Mouse (Mus musculus): ENCODE measurements around the gene Thtpa.

Thtpa gene

DNA sequence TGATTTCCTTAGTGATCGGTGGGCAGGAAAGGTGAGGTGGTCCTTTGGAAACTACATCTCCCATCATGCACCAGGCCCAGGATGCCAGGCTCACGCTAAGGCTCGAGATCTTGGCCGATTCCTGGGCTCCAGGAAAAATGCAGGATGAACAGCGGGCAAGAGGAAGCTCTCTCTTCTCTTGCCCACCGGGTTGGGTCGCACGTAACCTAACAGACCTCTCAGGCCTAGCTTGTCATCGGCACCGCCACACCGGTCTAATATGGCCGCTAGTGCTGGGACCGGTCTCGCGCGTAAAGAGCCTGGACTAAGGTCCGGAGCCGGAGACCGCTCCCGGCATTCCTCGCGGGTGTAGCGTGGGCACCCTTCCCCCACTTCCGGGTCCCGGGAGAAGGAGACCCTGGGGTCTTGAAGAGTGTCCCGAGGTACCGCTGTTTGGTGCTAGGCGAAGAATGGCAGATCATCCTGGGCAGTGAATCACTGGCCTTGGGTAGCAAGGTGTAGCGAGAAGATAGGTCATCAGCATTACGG is at the start of gene Thtpa:
Gene Thtpa, plus strand, starts transcription at position 81 of the 528 bp plus-strand sequence.
- DNase-seq (ENCODE audit: low read depth, low spot score): peak; percentile 65

- no peak for DNase-seq (ENCODE audit: low read depth, low spot score)
Measured at GRCm38 (mm10) chr14:55047971-55048531, 46.5 kb upstream of the Thtpa start.

DNA sequence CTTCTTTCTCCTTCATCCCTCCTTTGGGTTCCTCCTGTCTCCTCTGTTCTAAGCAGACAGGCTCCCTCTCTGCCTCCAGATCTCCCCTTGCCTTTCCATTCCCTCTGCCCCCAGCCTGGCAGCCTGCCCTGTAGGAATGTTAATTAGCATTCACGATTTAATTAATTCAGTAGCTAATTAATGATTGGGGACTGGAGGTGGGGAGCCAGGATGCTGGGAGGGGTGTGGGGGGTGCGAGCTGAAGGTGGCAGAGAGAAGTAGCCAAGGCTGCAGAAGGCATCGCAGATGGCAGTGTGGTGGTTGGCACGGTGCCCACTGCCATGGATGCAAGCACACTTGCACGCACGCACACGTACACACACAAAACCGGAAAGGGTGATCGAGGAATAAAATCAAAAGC is 42.1 kb upstream of the Thtpa start:
- DNase-seq (ENCODE audit: low read depth, low spot score): no peak

- DNase-seq (ENCODE audit: low read depth, low spot score): no peak
Measured at GRCm38 (mm10) chr14:55053050-55053449, 41.5 kb upstream of the Thtpa start.

DNA sequence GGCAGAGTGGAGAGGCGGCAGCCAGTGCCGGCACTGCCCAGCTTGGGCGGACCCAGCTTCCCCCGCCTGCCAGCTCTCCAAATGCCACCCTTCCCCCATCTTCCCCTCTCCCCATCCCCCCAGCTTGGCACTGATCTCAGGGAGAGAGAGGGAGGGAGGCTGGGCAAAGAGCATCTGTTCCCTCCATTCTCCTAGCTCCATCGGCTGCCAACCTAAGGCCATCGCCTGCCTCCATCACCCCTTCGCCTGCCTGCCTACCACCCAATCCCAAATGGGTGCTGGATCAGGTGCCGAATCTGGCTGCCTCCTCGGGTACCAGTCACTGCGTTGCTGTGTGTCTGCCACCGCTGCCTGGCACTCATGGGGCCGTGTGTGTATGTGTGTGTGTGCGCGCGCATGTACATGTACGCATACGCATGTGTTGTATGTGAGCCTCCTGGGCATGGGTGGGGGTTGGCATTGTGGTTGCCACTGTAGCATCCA is 40.8 kb upstream of the Thtpa start:
- DNase-seq (ENCODE audit: low read depth, low spot score): no peak

- DNase-seq (ENCODE audit: low read depth, low spot score): no peak
Measured at GRCm38 (mm10) chr14:55054191-55054749, 40.3 kb upstream of the Thtpa start.

DNA sequence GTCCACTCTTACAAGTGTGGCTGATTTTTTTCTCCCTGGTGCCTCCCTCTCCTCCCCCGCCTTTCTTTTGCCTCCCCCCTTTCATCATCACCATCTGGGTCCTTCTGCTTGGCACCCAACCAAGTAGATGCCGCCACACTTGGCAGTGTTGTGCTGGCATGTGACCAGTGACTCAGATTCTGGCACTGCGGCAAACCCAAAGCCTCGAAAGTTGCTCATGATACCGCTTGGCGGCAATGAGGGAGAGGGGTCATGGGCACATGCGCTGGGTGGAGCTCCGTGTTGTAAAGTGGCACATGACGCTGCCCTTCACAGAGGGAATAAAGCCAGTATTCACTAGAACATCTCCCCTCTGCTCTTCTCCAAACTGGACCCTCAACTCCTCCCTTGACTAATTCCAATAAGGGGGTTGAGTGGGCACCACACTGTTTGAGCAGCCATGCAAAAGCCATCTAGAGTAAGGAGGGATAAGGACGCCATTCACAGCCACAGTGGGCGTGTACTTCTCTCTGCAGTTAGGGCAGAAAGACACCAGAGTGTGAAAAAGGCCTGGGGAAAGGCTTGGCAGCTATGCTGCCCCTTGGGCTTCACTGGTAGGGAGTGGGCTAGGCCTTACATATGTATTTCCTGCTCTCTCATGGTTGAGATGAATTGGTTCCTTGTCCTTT is 39.3 kb upstream of the Thtpa start:
- DNase-seq (ENCODE audit: low read depth, low spot score): no peak

- no peak for DNase-seq (ENCODE audit: low read depth, low spot score)
Measured at GRCm38 (mm10) chr14:55059009-55059408, 35.6 kb upstream of the Thtpa start.

DNA sequence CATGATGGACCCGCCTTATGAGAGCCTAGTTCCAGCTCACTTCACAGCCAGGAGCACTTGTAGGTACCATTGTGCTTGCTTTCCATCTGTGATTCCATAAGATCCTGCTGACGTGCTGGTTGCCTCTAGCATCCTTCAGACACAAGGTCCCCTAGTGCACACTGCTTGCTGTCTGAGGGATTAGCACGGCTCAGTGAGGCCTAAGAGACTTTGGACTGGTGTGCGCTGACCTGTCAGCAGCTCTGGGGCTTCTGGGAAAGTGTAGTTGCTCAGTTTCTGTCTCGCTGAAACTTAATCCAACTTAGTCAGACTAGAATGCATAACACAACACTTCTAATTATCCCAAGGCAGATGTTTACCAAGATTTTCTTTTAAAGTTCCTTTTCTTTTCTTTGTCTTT is 34.7 kb upstream of the Thtpa start:
- no peak for DNase-seq (ENCODE audit: low read depth, low spot score)

DNA sequence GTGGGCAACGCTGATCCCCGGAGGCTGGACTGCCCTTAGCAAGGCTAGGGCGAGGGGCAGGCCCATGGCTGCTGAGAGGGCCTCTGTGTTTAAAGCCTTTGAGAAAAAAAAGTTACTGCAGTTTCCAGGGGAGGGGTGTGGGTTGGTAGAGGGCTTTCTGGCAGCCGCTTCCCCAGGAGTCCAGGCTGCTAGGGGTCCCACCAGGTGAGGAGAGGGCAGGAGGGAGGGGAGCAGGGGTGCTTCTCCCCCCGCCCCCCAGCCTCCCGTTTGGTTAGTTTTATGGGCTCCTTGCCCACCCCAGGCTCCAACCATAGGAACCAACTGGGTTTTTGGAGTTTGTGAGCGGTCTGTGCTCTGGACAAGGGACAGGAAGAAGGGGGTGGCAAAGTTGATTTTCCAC is 32.7 kb upstream of the Thtpa start:
- DNase-seq (ENCODE audit: low read depth, low spot score): no peak

DNA sequence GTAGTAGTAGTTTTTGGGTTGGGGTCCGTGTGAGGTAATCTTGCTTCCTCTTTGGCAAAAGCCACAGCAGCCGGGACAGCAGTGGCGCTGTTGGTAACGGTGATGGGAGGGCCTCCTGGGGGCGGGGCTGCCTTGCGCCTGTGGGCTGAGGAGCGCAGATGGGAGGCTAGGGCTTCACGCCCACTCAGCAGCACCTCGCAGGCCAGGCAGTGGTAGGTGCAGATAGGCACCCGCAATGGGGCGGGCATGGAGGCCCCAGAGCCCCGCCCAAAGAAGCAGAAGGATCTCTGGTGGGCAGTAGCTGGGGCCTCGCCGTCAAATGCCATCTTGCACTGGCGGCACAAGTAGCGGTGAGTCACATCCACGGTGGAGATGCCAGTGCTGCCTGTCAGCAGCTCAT is 32.0 kb upstream of the Thtpa start:
- DNase-seq (ENCODE audit: low read depth, low spot score): peak; percentile 48

DNA sequence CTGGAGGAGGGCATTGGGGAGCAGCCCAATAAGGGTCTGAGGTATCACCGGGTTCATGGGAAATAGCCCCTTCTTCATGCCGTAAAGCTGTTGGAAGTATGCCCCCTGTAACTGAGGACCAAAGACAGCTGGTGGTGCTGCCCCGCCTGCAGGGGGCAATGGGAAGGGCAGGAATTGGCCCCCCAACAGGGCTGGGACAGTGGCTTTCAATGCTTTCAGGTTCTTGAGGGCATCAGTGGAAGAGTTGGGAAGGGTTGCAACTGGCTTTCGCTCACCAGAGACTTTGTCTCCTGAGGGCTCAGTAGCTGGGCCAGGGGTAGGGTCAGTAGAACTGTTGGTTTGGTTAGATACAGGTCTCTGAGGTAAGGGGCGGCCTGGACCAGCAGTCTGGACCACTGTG is 31.5 kb upstream of the Thtpa start:
- no peak for DNase-seq (ENCODE audit: low read depth, low spot score)

DNA sequence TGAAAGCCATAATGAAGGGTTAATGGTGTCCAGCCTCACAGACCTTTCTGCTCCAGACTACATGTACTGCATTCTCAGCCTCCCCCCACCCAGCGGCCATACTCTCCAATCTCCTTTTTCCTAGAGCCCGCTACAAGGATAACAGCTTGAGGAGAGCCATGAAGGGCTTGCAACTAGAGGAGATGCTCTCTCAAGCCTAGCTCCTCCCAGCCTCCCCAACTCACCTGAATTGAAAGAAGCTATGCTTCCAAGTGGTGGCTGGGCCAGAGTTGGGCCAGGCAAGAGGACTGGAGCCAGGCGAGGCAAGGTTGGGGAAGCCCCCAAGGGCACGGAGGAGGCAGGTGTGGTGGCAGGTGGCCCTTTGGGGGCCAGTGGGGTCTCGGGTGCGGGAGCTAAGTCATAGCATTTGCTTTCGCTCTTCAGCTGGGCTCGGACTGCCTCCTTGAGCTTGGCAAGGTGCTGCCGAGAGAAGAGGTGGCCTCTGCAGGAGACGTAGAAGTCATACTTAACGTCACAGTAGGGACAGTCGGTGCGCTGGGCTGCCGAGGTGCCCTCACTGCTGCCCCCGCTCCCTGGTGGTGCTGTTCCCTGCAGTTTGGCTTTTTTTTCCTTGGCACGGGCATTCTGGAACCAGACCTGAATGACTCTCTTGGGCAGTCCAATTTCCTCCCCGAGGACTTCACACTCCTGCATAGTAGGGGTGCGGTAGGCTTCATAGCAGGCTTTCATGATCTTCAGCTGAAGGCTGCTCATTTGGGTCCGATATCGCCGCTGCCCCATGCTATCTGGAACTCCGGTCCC is 30.8 kb upstream of the Thtpa start:
- no peak for DNase-seq (ENCODE audit: low read depth, low spot score)

DNA sequence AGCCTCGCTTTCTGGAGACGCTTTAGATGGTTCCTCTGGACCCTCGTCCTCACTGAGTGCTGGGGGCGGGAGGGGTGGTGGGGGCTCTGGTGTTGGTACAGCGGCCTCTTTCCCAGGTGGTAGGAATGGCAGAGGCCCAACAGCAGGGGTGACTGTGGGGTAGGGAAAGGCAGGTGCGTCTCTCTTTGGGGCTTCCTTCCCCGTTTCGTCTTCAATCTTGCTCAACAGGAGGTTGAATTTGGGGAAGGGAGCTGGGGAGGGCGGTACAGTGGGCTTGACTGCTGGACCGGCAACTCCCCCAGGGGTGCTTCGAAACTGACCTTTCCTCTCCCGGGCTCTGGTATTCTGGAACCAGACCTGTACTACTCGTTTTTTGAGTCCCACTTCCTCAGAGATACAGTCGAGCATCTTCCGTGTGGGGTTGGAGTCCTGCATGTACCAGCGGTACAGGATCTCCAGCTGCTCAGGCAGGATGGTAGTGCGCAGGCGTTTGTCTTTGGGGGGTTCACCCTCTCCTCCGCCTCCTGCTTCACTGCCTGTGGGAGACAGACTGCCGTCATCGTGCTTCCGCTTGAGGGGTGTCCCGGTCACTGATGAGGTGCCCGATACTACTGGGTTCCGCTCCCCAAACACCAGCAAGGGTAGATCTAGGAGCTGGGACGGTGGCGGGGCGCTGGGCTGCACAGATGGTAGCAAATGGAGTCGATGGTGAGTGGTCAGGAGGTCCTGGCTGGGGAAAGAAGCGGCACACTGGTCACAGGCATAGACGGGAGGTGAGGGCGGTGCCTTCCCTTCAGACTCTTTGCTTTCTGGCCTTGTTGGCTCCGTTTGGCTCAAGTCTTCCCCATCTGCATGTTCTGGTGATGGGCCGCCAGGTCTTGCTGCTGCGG is 29.9 kb upstream of the Thtpa start:
- no peak for DNase-seq (ENCODE audit: low read depth, low spot score)

- DNase-seq (ENCODE audit: low read depth, low spot score): no peak
Measured at GRCm38 (mm10) chr14:55065391-55065790, 29.2 kb upstream of the Thtpa start.

- DNase-seq (ENCODE audit: low read depth, low spot score): no peak
Measured at GRCm38 (mm10) chr14:55066042-55066441, 28.5 kb upstream of the Thtpa start.

DNA sequence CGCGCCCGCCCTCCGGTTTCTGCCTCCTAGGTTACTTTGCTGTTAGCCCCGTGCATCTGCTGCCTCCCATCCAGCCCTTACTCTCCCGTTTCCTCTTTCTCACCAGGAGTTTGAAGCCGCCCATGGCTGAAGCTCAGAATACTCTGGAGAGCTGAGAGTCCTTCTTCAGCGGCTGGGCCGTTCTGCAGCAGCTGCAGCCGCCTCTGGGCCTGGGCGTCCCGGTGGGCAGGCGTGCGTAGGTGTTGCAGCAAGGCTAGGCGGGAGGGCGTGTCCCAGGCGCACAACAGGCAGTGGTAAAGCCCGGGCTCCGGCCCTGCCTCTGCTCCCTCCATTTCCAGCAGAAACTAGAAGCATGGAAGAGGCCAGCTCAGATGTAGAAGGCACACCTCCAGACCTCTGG is 22.8 kb upstream of the Thtpa start:
- DNase-seq (ENCODE audit: low read depth, low spot score): no peak

DNA sequence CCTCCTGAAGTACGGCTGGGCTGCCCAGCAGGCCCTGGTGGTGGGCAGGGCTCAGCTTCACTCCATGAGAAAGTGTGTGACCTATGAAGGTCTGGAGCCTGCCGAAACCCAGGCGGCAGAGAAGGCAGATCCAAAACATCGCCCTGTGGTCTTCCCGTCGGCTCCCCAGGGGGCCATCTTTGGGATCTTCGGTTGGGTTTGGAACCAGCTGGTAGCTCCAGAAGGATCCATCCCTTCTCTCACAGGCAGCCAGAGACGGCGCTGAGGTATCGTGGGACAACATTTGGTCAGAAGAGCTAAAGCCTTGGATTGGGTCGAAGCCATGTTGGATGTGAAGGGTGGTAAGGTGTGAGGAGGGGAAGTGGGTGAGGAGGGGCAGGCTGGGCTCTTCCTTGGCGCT is 20.2 kb upstream of the Thtpa start:
- no peak for DNase-seq (ENCODE audit: low read depth, low spot score)

DNA sequence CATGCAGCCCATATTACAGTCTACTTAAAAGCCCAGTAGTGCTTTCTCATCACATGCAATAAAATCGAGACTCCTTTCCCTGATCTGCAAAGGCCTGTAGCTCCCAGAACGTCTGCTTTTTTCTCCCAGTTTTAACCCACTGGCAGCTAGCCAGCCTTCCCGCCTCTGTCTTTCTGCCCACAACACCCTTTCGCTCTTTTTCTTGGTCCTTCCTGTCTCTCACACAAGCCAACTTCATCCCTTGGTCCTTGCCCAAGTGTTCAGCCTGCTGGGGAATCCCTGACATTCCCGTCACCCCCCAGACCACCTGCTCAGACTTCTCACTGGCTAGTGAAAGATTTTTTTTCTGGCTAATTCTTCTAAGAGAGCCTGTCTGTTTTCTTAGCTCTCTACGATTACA is 18.4 kb upstream of the Thtpa start:
- no peak for DNase-seq (ENCODE audit: low read depth, low spot score)

DNA sequence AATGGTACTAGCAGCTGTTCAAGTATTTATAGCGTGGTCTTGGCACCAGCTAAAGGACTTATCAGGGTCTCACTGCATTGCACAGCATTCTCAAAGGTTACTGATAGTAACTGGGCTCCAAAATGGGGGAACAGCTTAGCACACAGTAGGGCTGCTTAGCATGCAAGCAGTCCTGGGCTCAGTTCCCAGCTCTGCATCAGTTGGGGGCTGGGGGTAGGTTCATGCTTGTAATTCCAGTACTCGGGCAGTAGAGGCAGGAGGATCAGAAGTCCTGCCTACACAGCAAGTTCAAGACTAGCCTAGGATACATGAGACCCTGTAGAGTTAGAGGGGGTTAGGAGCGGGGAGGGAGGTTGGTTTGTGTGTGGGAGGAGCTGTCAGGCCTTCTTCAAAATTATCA is 17.6 kb upstream of the Thtpa start:
- DNase-seq (ENCODE audit: low read depth, low spot score): no peak
